Mouse (Mus musculus): ENCODE measurements around the gene Zbtb7a. TPM values are rescaled to one million over a fixed set of nuclear protein-coding genes. Genes with fewer than 3 reads are reported as not detected.

The Zbtb7a gene
- polyA plus RNA-seq (2015; fragmentation: Nextera tagmentation; extraction: Ambion mirVana) = 25.6 and 26.6 TPM in 2 replicates

GRCm38 (mm10) chr10:81134966-81135681 lies at the start of gene Zbtb7a:
Zbtb7a (plus strand) TSS chr10:81135220.
- peaks cover 15% of the 10 kb centered on the region for H3K27me3 ChIP-seq
- H3K36me3 ChIP-seq = no peaks in the 10 kb centered on the region
- WGBS = 3% methylated on average over 41 of the region's 41 CpGs

GRCm38 (mm10) chr10:81087021-81087420 lies 48.0 kb upstream of the Zbtb7a start:
- 0 out of 2 replicates have a peak, but pooled peaks cover 4% of the 10 kb centered on the region for H3K4me1 ChIP-seq
- no peak overlapping the region for H3K4me3 ChIP-seq (replicated peaks)
- no peak overlapping the region for H3K4me2 ChIP-seq
- no peak for ATAC-seq (replicated peaks; ENCODE audit: low FRiP score)
- peaks cover 10% of the 10 kb centered on the region for H3K36me3 ChIP-seq
- H3K9ac ChIP-seq = no peak overlapping the region
- no peak overlapping the region for H3K27ac ChIP-seq
- WGBS = 53% methylated on average over 2 of the region's 2 CpGs
- no peaks in the 10 kb centered on the region for H3K9me3 ChIP-seq (replicated peaks)
- H3K27me3 ChIP-seq = no peaks in the 10 kb centered on the region

More at GRCm38 (mm10) chr10:81134966-81135681, at the start of gene Zbtb7a:
- no peak for ATAC-seq (replicated peaks; ENCODE audit: low FRiP score)
- H3K9ac ChIP-seq = peak within 1 kb of the TSS; percentile 97
- H3K27ac ChIP-seq = peak within 1 kb of the TSS; percentile 99
- H3K4me3 ChIP-seq (replicated peaks) = peak within 1 kb of the TSS; percentile 81
- H3K4me1 ChIP-seq = peaks cover 44% of the 10 kb centered on the region
- no peaks in the 10 kb centered on the region for H3K9me3 ChIP-seq (replicated peaks)
- peak within 1 kb of the TSS; percentile 90 for H3K4me2 ChIP-seq

- no peak overlapping the region for H3K4me3 ChIP-seq (replicated peaks)
- H3K27ac ChIP-seq = no peak overlapping the region
- no peak overlapping the region for H3K4me2 ChIP-seq
- no peak for ATAC-seq (replicated peaks; ENCODE audit: low FRiP score)
- no peak overlapping the region for H3K9ac ChIP-seq
- H3K9me3 ChIP-seq (replicated peaks) = no peaks in the 10 kb centered on the region
- H3K27me3 ChIP-seq = no peaks in the 10 kb centered on the region
- no peaks in the 10 kb centered on the region for H3K36me3 ChIP-seq
- 70% methylated on average over 2 of the region's 2 CpGs for WGBS
- H3K4me1 ChIP-seq = 0 out of 2 replicates have a peak, but pooled peaks cover 4% of the 10 kb centered on the region
These were observed 45.8 kb upstream of the Zbtb7a start for GRCm38 (mm10) chr10:81089216-81089615.

GRCm38 (mm10) chr10:81090621-81091020 lies 44.4 kb upstream of the Zbtb7a start:
- H3K27me3 ChIP-seq = no peaks in the 10 kb centered on the region
- no peak for ATAC-seq (replicated peaks; ENCODE audit: low FRiP score)
- H3K4me3 ChIP-seq (replicated peaks) = no peak overlapping the region
- H3K4me2 ChIP-seq = no peak overlapping the region
- WGBS = 74% methylated on average over 7 of the region's 7 CpGs
- H3K9me3 ChIP-seq (replicated peaks) = no peaks in the 10 kb centered on the region
- no peak overlapping the region for H3K9ac ChIP-seq
- no peaks in the 10 kb centered on the region for H3K36me3 ChIP-seq
- H3K4me1 ChIP-seq = 0 out of 2 replicates have a peak, but pooled peaks cover 4% of the 10 kb centered on the region
- H3K27ac ChIP-seq = no peak overlapping the region

- no peak for ATAC-seq (replicated peaks; ENCODE audit: low FRiP score)
- H3K4me1 ChIP-seq = 0 out of 2 replicates have a peak, but pooled peaks cover 4% of the 10 kb centered on the region
- no peak overlapping the region for H3K9ac ChIP-seq
- H3K36me3 ChIP-seq = no peaks in the 10 kb centered on the region
- no peaks in the 10 kb centered on the region for H3K27me3 ChIP-seq
- WGBS = 58% methylated on average over 22 of the region's 22 CpGs
- no peak overlapping the region for H3K4me2 ChIP-seq
- no peak overlapping the region for H3K4me3 ChIP-seq (replicated peaks)
- no peaks in the 10 kb centered on the region for H3K9me3 ChIP-seq (replicated peaks)
- no peak overlapping the region for H3K27ac ChIP-seq
These were observed 42.4 kb upstream of the Zbtb7a start for GRCm38 (mm10) chr10:81092465-81093250.

- Histone ChIP-seq H3K27me3 (no peaks in the 10 kb centered on the region), H3K4me1 (no peaks in the 10 kb centered on the region), H3K36me3 (no peaks in the 10 kb centered on the region), H3K9me3 (replicated peaks) (no peaks in the 10 kb centered on the region), H3K4me2 (no peak overlapping the region), H3K9ac (no peak overlapping the region), H3K27ac (no peak overlapping the region), H3K4me3 (replicated peaks) (no peak overlapping the region)
- ATAC-seq (replicated peaks; ENCODE audit: low FRiP score) = no peak; the same call in 1 of the 2 replicates
- 64% methylated on average over 9 of the region's 9 CpGs for WGBS
These were observed 39.9 kb upstream of the Zbtb7a start for GRCm38 (mm10) chr10:81094931-81095678.

- H3K4me3 ChIP-seq (replicated peaks) = peak within 1 kb of the TSS; percentile 100
- peak within 1 kb of the TSS; percentile 100 for H3K27ac ChIP-seq
- peak within 1 kb of the TSS; percentile 99 for H3K9ac ChIP-seq
- under 1% methylated on average over 56 of the region's 56 CpGs for WGBS
- H3K9me3 ChIP-seq (replicated peaks) = no peaks in the 10 kb centered on the region
- H3K36me3 ChIP-seq = peaks cover 30% of the 10 kb centered on the region
- peak; percentile 93 for ATAC-seq (replicated peaks; ENCODE audit: low FRiP score)
- peaks cover 33% of the 10 kb centered on the region for H3K4me1 ChIP-seq
- H3K27me3 ChIP-seq = no peaks in the 10 kb centered on the region
- H3K4me2 ChIP-seq = peak within 1 kb of the TSS; percentile 83
These were observed 29.4 kb upstream of the Zbtb7a start, which contains the start of gene Map2k2 for GRCm38 (mm10) chr10:81105565-81106112. Map2k2 (plus strand) TSS chr10:81105915.

- Histone ChIP-seq H3K9ac (peak overlapping the region; percentile 99), H3K36me3 (peaks cover 35% of the 10 kb centered on the region), H3K27ac (peak overlapping the region; percentile 100), H3K4me1 (peaks cover 33% of the 10 kb centered on the region), H3K4me3 (replicated peaks) (peak overlapping the region; percentile 100), H3K27me3 (no peaks in the 10 kb centered on the region), H3K9me3 (replicated peaks) (no peaks in the 10 kb centered on the region), H3K4me2 (peak overlapping the region; percentile 83)
- under 1% methylated on average over 35 of the region's 35 CpGs for WGBS
- ATAC-seq (replicated peaks; ENCODE audit: low FRiP score) = peak; percentile 85
These were observed 28.8 kb upstream of the Zbtb7a start for GRCm38 (mm10) chr10:81106113-81106721.

GRCm38 (mm10) chr10:81112946-81113345 lies 22.1 kb upstream of the Zbtb7a start:
- no peak for ATAC-seq (replicated peaks; ENCODE audit: low FRiP score)
- H3K9me3 ChIP-seq (replicated peaks) = no peaks in the 10 kb centered on the region
- WGBS = 90% methylated on average over 6 of the region's 6 CpGs
- H3K36me3 ChIP-seq = peaks cover 89% of the 10 kb centered on the region
- H3K4me3 ChIP-seq (replicated peaks) = no peak overlapping the region
- H3K4me2 ChIP-seq = no peak overlapping the region
- no peak overlapping the region for H3K9ac ChIP-seq
- H3K27ac ChIP-seq = no peak overlapping the region
- H3K27me3 ChIP-seq = no peaks in the 10 kb centered on the region
- no peaks in the 10 kb centered on the region for H3K4me1 ChIP-seq

GRCm38 (mm10) chr10:81119625-81120024 lies 15.4 kb upstream of the Zbtb7a start:
- Histone ChIP-seq H3K4me2 (no peak overlapping the region), H3K27ac (no peak overlapping the region), H3K9me3 (replicated peaks) (no peaks in the 10 kb centered on the region), H3K27me3 (no peaks in the 10 kb centered on the region), H3K36me3 (peaks cover 98% of the 10 kb centered on the region), H3K4me3 (replicated peaks) (no peak overlapping the region), H3K9ac (no peak overlapping the region), H3K4me1 (no peaks in the 10 kb centered on the region)
- WGBS = 93% methylated on average over 10 of the region's 10 CpGs
- no peak for ATAC-seq (replicated peaks; ENCODE audit: low FRiP score)

GRCm38 (mm10) chr10:81120650-81121049 lies 14.4 kb upstream of the Zbtb7a start:
- H3K36me3 ChIP-seq = peaks cover 89% of the 10 kb centered on the region
- no peak overlapping the region for H3K4me3 ChIP-seq (replicated peaks)
- H3K9me3 ChIP-seq (replicated peaks) = no peaks in the 10 kb centered on the region
- 86% methylated on average over 7 of the region's 7 CpGs for WGBS
- no peak overlapping the region for H3K9ac ChIP-seq
- no peak for ATAC-seq (replicated peaks; ENCODE audit: low FRiP score)
- no peaks in the 10 kb centered on the region for H3K4me1 ChIP-seq
- no peak overlapping the region for H3K27ac ChIP-seq
- no peaks in the 10 kb centered on the region for H3K27me3 ChIP-seq
- H3K4me2 ChIP-seq = no peak overlapping the region

Measured in kidney, embryonic 15.5 days (tissue).